Mouse (Mus musculus): ENCODE measurements around the gene Gm4952. TPM values are rescaled to one million over a fixed set of nuclear protein-coding genes. Genes with fewer than 3 reads are reported as not detected.

The Gm4952 gene
- polyA plus RNA-seq (2016; fragmentation: Nextera tagmentation; extraction: Ambion mirVana), result not detected in 2 replicates

DNA sequence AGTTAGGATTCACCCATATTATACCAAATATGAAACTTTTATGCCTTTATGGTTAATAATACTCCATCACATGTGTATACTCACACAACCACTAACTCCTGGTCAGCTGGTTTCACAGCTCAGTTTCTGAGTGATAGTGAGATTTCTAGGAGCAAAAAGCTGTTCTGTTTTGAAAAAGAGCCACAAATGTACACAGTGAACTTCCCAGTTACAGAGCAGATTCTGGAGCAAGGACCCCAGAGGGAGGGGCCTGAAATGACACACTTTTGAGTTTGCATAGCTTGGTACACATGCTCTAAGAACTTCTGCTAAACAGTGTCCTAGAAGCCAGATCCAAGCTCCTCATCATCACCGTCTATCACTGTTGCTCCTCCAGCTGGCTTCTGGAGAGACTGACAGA, at the start of gene Gm4952:
Gene Gm4952, plus strand, starts transcription at position 301 of the 400 bp plus-strand sequence.
- 78% methylated on average over 1 of the region's 1 CpGs for WGBS
- no peak for ATAC-seq (ENCODE audit: low FRiP score, low read depth)

DNA sequence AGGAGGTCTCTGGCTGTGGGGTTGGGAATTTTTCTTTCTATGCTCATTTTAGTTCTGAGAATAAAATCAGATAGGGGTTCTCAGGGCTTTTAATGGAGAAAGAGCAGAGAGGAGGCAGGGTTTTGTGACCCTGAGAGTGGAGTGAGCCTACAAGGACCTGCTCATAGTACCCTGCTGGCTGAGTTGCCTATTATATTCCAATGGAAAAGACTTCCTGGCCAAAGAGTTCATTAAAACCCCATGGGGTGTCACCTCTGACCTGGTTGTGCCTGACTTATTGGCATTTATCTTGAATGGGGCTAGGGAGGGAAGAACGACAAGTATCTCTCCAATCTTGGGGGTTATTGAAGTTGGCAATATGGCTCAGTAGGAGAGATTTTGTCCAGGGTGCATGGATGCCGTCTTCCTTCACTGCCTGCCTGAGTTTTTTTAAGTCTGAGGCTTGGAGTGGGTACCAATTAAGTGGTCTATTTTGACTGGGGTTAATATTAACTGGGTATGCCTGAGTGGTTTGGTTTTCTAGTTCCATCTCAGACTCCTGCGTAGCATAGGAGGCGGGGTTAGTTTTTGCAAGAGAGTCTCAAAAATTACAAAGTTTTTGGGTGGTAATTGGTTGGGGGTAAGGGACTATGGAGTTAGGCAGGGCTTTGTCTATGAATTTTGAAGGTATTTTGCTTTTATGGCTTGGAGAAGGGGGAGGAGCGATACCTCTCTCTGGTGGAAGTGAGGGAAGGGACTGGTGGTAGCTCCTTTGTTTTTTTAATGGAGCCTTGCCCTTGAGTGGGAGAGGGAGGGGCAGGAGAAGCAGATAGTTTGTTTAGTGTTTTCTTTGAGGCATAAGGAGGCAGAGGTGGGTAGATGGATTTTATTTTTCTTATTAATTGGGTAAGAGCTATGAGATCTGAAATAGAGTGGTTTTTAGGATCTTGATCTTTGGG, 49.5 kb upstream of the Gm4952 start:
- Histone ChIP-seq H3K4me2 (replicated peaks) (no peak overlapping the region), H3K4me3 (no peak overlapping the region), H3K27ac (no peak overlapping the region), H3K9ac (no peak overlapping the region), H3K36me3 (no peaks in the 10 kb centered on the region), H3K27me3 (replicated peaks) (no peaks in the 10 kb centered on the region), H3K9me3 (no peaks in the 10 kb centered on the region), H3K4me1 (no peaks in the 10 kb centered on the region)
- WGBS, result 52% methylated on average over 5 of the region's 5 CpGs
- no peak for ATAC-seq (ENCODE audit: low FRiP score, low read depth)

More for the DNA sequence above, at the start of gene Gm4952:
- no peak within 1 kb of the TSS for H3K4me3 ChIP-seq
- no peaks in the 10 kb centered on the region for H3K36me3 ChIP-seq
- no peak within 1 kb of the TSS for H3K4me2 ChIP-seq (replicated peaks)
- H3K27me3 ChIP-seq (replicated peaks), result no peaks in the 10 kb centered on the region
- no peak within 1 kb of the TSS for H3K27ac ChIP-seq
- H3K9me3 ChIP-seq, result no peaks in the 10 kb centered on the region
- no peaks in the 10 kb centered on the region for H3K4me1 ChIP-seq
- H3K9ac ChIP-seq, result no peak within 1 kb of the TSS

DNA sequence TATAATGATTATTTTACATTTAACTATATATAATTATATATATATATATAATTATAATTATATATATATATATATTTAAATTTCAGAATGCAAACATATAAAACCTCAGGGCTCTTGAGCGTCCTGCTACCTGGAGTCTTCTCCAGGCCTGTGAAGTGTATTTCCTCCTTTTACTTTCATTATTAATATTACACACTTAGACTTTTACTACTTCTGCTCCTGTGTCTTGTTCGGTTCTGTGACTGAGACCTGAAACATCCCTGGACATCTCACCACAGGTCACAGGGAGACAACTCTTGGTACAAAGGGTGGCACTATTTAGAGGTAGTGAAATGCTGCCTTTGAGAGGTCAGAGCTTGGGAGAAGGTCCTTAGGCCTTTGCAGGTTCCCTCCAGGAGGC, 43.5 kb upstream of the Gm4952 start:
- H3K4me2 ChIP-seq (replicated peaks), result no peak overlapping the region
- no peaks in the 10 kb centered on the region for H3K9me3 ChIP-seq
- 95% methylated on average over 2 of the region's 2 CpGs for WGBS
- no peak overlapping the region for H3K4me3 ChIP-seq
- no peak for ATAC-seq (ENCODE audit: low FRiP score, low read depth)
- H3K4me1 ChIP-seq, result no peaks in the 10 kb centered on the region
- H3K27me3 ChIP-seq (replicated peaks), result no peaks in the 10 kb centered on the region
- H3K9ac ChIP-seq, result no peak overlapping the region
- H3K36me3 ChIP-seq, result no peaks in the 10 kb centered on the region
- H3K27ac ChIP-seq, result no peak overlapping the region

DNA sequence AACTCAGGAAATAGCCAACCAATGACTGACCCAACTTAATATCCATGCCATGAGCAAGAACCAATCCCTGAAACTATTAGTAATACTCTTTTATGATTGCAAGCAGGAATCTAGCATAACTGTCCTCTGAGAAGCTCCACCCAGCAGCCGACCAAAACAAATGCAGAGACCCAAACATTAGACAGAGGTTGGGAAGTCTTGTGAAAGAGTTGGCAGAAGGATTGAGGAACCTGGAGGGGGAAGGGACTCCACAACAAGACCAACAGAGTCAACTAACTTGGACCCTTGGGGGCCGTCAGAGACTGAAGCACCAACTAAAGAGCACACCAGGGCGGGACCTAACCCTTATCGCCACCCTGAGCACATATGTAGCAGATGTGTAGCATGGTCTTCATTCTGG, 41.6 kb upstream of the Gm4952 start:
- ATAC-seq (ENCODE audit: low FRiP score, low read depth), result no peak
- H3K9me3 ChIP-seq, result no peaks in the 10 kb centered on the region
- H3K4me2 ChIP-seq (replicated peaks), result no peak overlapping the region
- no peaks in the 10 kb centered on the region for H3K27me3 ChIP-seq (replicated peaks)
- H3K9ac ChIP-seq, result no peak overlapping the region
- H3K36me3 ChIP-seq, result no peaks in the 10 kb centered on the region
- no peak overlapping the region for H3K4me3 ChIP-seq
- H3K27ac ChIP-seq, result no peak overlapping the region
- WGBS, result 82% methylated on average over 4 of the region's 4 CpGs
- no peaks in the 10 kb centered on the region for H3K4me1 ChIP-seq

DNA sequence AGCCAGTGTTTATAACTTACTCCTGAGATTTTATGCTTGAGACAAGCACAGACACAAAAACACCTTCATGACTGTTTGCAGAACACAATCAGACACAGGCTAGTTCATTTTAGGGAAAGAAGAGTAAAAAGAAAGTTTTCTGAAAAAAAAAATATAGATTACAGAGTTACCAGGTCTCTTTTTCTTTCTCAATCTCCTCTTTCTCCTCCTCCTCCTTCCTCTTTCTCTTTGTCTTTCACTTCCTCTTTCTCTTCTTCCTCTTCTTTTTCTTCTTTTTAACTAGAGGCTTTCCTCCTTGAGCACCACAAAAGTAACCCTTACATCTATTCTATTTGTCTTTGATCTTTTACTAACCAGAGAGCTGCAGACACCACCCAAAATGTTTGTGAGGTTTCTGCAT, 35.6 kb upstream of the Gm4952 start:
- Histone ChIP-seq H3K4me3 (no peak overlapping the region), H3K27me3 (replicated peaks) (no peaks in the 10 kb centered on the region), H3K9me3 (no peaks in the 10 kb centered on the region), H3K9ac (no peak overlapping the region), H3K27ac (no peak overlapping the region), H3K36me3 (no peaks in the 10 kb centered on the region), H3K4me1 (no peaks in the 10 kb centered on the region), H3K4me2 (replicated peaks) (no peak overlapping the region)
- no peak for ATAC-seq (ENCODE audit: low FRiP score, low read depth)

DNA sequence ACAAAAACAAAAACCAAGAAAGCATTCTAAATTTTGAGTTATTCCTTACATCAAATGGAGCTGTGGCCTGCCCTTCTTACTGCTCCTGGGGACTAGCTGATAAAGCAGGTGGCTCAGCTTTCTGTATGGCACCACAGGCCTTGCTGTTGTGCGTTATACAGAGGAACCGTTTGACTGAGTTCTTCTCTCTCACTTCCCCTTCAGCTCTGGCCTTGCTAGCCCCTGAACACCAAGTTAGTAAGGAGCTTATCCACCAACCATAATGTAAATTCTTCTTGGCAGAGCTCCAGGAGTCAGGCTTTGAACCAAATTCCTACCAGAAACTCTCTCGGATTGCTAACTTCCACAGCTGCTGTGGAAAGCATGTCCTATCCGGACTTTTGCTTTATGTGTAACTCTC, 32.8 kb upstream of the Gm4952 start:
- 81% methylated on average over 4 of the region's 4 CpGs for WGBS
- ATAC-seq (ENCODE audit: low FRiP score, low read depth), result no peak

DNA sequence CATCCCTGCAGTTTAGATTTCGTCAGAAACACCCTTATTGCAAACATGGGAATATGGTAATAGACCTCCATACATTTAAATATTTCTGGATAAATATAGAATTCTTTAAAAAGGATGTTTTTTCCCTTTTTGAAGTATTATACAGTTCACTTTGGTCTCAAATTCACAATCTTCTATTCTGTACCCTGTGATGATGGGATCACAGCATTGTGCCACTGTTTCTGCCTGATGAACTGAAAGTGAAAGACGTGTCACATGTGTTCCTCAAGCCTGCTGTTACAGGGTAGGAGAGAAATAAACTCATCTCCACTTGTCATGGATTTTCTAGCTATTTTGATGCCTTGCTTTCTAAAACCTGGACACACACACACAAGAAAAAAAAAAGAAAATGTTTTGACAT, 28.9 kb upstream of the Gm4952 start:
- H3K27ac ChIP-seq, result no peak overlapping the region
- H3K9ac ChIP-seq, result no peak overlapping the region
- no peaks in the 10 kb centered on the region for H3K9me3 ChIP-seq
- H3K4me3 ChIP-seq, result no peak overlapping the region
- no peak for ATAC-seq (ENCODE audit: low FRiP score, low read depth)
- WGBS, result 70% methylated on average over 2 of the region's 2 CpGs
- peaks cover 9% of the 10 kb centered on the region; the same call in 1 of the 2 replicates for H3K4me1 ChIP-seq
- H3K27me3 ChIP-seq (replicated peaks), result no peaks in the 10 kb centered on the region
- H3K4me2 ChIP-seq (replicated peaks), result no peak overlapping the region
- no peaks in the 10 kb centered on the region for H3K36me3 ChIP-seq

More for the DNA sequence above, 32.8 kb upstream of the Gm4952 start:
- Histone ChIP-seq H3K4me3 (no peak overlapping the region), H3K4me2 (replicated peaks) (no peak overlapping the region), H3K27ac (no peak overlapping the region), H3K27me3 (replicated peaks) (no peaks in the 10 kb centered on the region), H3K9ac (no peak overlapping the region), H3K9me3 (no peaks in the 10 kb centered on the region), H3K4me1 (no peaks in the 10 kb centered on the region), H3K36me3 (no peaks in the 10 kb centered on the region)

DNA sequence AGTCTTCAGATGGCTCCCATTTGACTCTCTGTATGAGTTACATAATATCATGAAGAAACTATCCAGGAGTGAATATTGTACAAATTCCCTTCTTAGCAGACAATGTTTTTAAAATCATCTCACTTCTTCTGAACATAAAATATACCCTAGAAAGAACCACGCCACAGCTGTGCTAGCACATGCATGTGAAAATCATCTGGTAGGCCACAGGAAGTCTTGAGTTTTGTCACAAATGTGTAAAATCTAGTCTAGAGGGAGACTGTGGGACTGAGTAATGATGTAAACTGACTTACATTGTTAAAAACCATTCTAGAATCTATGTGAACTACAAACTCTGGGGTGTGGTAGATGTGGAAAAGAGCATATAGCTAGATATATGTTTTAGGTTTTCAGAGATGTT, 28.1 kb upstream of the Gm4952 start:
- whole genome bisulfite sequencing, result 85% methylated on average over 1 of the region's 1 CpGs
- ATAC-seq (ENCODE audit: low FRiP score, low read depth), result no peak
- Histone ChIP-seq H3K4me3 (no peak overlapping the region), H3K27ac (no peak overlapping the region), H3K27me3 (replicated peaks) (no peaks in the 10 kb centered on the region), H3K36me3 (no peaks in the 10 kb centered on the region), H3K9ac (no peak overlapping the region), H3K9me3 (no peaks in the 10 kb centered on the region), H3K4me2 (replicated peaks) (no peak overlapping the region), H3K4me1 (peaks cover 9% of the 10 kb centered on the region; the same call in 1 of the 2 replicates)

DNA sequence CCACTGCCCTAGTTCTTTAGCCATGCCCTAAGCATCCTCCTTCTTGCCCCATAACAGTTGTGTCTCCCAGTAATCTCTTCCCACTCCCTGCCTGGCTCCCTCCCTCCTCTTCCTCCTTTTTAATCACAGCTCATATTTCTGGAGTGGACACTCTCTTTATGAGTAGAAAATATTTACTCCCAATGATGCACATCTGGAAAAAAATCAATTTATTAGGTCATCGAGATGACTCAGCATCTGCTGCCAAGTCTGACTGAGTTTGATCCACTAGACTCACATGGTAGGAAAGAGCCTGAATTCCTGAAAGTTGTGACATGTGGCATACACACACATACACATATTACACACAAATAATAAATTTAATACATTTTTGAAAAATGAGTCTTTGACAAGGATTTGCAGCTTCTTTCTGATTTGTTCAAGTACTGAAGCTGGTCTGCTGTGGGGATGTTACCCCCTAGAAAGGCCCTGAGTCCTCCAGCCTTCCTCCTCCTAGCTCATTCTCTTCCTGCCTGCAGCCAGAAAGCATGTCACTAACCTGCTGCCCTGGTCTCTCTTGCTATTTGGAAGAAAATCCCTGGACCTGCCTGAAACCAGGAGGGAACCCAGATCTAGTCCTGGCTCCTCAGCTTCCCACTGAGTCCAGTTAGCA, 27.0 kb upstream of the Gm4952 start:
- no peaks in the 10 kb centered on the region for H3K9me3 ChIP-seq
- peak; percentile 64 for ATAC-seq (ENCODE audit: low FRiP score, low read depth)
- peaks cover 6% of the 10 kb centered on the region for H3K36me3 ChIP-seq
- WGBS, result 97% methylated on average over 1 of the region's 1 CpGs
- H3K4me3 ChIP-seq, result peak overlapping the region; percentile 15
- no peaks in the 10 kb centered on the region for H3K27me3 ChIP-seq (replicated peaks)
- H3K27ac ChIP-seq, result no peak overlapping the region
- no peak overlapping the region for H3K9ac ChIP-seq
- peaks cover 9% of the 10 kb centered on the region; the same call in 1 of the 2 replicates for H3K4me1 ChIP-seq
- H3K4me2 ChIP-seq (replicated peaks), result peak overlapping the region; percentile 58

DNA sequence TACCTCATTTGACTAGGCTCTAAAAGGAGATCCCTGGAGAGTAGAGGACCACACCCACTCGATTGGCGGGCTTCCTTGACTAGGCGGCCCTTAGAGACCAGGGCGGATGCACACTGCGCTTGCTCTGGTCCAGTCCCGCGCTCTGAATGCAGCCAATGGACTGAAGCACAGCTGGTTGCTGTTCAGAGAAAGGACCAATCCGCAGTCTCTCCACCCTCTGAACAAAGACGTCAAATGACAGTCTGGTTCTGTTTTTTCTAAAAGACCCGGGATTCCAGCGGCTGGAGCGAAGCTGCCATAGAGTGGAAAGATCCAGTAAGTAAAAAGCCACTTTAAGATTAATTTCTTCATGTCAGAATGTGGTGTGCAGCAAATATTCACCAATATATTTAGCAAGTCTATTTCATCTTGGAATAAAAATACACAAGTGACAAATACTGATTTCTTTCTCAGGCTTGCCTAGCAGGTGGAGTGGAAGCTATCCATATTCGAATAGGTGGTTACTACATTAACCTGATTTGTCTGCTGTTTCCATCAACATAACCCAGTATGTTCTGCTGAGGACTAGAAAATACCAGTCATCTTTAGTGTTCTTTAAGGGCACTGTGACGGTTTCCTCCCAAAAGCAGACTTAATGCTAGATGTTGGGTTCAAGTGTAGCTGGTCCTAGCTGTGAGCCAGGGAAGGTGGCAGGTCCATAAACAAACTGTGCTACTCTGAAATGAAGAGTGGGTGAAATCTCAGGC, 26.3 kb upstream of the Gm4952 start:
- peaks cover 9% of the 10 kb centered on the region; the same call in 1 of the 2 replicates for H3K4me1 ChIP-seq
- peak overlapping the region; percentile 15 for H3K4me3 ChIP-seq
- ATAC-seq (ENCODE audit: low FRiP score, low read depth), result peak; percentile 99
- H3K36me3 ChIP-seq, result peaks cover 12% of the 10 kb centered on the region
- H3K9ac ChIP-seq, result peak overlapping the region; percentile 17
- no peaks in the 10 kb centered on the region for H3K27me3 ChIP-seq (replicated peaks)
- H3K4me2 ChIP-seq (replicated peaks), result peak overlapping the region; percentile 58
- 8% methylated on average over 14 of the region's 14 CpGs for WGBS
- no peak overlapping the region for H3K27ac ChIP-seq
- H3K9me3 ChIP-seq, result no peaks in the 10 kb centered on the region

DNA sequence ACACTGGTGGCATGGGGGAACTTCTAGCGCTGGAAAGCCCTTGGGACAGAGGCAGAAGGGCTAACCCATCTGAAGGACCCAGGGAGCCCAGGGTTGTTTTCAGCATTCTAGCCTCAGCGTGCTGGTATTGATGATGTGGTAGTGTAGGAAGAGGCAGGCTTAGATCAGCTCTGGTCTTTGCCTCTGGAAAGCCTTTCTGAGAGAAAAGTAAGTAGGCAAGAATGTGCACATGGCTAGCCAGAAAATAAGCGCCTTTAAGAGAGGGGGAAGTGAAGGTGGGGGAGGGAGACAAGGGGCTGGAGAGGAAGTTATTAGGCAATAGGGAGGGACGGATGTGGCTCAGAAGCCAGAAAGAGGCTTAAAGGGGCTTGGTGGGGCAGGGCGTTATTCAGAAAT, 25.8 kb upstream of the Gm4952 start:
- H3K4me3 ChIP-seq, result peak overlapping the region; percentile 15
- H3K27me3 ChIP-seq (replicated peaks), result no peaks in the 10 kb centered on the region
- peak; percentile 33; the same call in 1 of the 2 replicates for ATAC-seq (ENCODE audit: low FRiP score, low read depth)
- H3K27ac ChIP-seq, result no peak overlapping the region
- peak overlapping the region; percentile 17 for H3K9ac ChIP-seq
- peak overlapping the region; percentile 58 for H3K4me2 ChIP-seq (replicated peaks)
- peaks cover 9% of the 10 kb centered on the region; the same call in 1 of the 2 replicates for H3K4me1 ChIP-seq
- H3K9me3 ChIP-seq, result no peaks in the 10 kb centered on the region
- 26% methylated on average over 5 of the region's 5 CpGs for WGBS
- H3K36me3 ChIP-seq, result peaks cover 15% of the 10 kb centered on the region

DNA sequence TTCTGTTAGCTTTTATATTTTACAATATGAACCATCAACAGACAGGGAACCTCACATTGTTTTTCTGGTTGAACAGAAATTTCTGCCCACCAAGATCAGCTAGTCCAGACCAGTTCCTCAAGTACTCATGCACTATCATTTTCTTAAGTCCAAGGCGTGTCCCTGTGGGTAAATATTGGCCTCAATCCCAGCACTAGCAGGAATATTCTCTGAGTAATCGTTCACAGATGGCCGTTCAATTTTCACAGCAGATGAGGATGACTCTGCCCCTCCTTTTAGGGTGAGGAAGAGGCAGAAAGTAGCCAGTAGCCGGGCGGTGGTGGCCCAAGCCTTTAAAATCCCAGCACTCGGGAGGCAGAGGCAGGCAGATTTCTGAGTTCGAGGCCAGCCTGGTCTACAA, 24.7 kb upstream of the Gm4952 start:
- 89% methylated on average over 7 of the region's 7 CpGs for WGBS
- Histone ChIP-seq H3K9me3 (no peaks in the 10 kb centered on the region), H3K4me1 (peaks cover 9% of the 10 kb centered on the region; the same call in 1 of the 2 replicates), H3K9ac (no peak overlapping the region), H3K27me3 (replicated peaks) (no peaks in the 10 kb centered on the region), H3K4me3 (no peak overlapping the region), H3K27ac (no peak overlapping the region), H3K36me3 (peaks cover 15% of the 10 kb centered on the region), H3K4me2 (replicated peaks) (no peak overlapping the region)
- ATAC-seq (ENCODE audit: low FRiP score, low read depth), result no peak

Measured in neural tube, embryonic 12.5 days (tissue).